Mouse (Mus musculus) kidney, postnatal 0 days (tissue): Measurements from ENCODE around the gene Slc39a5. TPM values are rescaled to one million over a fixed set of nuclear protein-coding genes. Genes with fewer than 3 reads are reported as not detected.
A peak's percentile ranks its signal among the peaks of the same experiment; 100 is the strongest.

Source experiments
- ATAC-seq: fragments of 200-750 bp; cut with Nextera tagmentation; replicated peaks from 2 replicates; pipeline ENCODE4 v1.8.0; 2017; ENCODE audit warnings: low read depth, moderate number of reproducible peaks, moderate TSS enrichment, moderate library complexity; ENCODE audit not compliant: low FRiP score
- DNase-seq: peaks from one replicate; pipeline ENCODE4 v3.0.0-alpha.2; 2016; ENCODE audit warnings: low spot score
- H3K27ac ChIP-seq: fragments of 300-500 bp; sonication (generic); 2 replicates; pipeline ENCODE4 v1.5.1; 2014; ENCODE audit warnings: mild to moderate bottlenecking
- H3K27me3 ChIP-seq: fragments of 300-500 bp; sonication (generic); 2 replicates; pipeline ENCODE4 v1.6.1; 2014; ENCODE audit warnings: low read length, mixed read lengths; ENCODE audit not compliant: insufficient read depth
- H3K36me3 ChIP-seq: fragments of 300-500 bp; sonication (generic); 2 replicates; pipeline ENCODE4 v1.6.1; 2014; ENCODE audit warnings: low read length, mixed read lengths; ENCODE audit not compliant: insufficient read depth
- H3K4me1 ChIP-seq: fragments of 300-500 bp; sonication (generic); replicated peaks from 2 replicates; pipeline ENCODE4 v1.6.1; 2014; ENCODE audit warnings: antibody characterized with exemption, low read length, mixed read lengths; ENCODE audit not compliant: insufficient read depth
- H3K4me2 ChIP-seq: fragments of 300-500 bp; sonication (generic); 2 replicates; pipeline ENCODE4 v1.6.1; 2014; ENCODE audit warnings: mild to moderate bottlenecking, low read length, moderate library complexity, mixed read lengths
- H3K4me3 ChIP-seq: fragments of 300-500 bp; sonication (generic); replicated peaks from 2 replicates; pipeline ENCODE4 v1.5.1; 2014; ENCODE audit warnings: low read depth, low read length
- H3K9ac ChIP-seq: fragments of 300-500 bp; sonication (generic); 2 replicates; pipeline ENCODE4 v1.6.1; 2014; ENCODE audit warnings: low read depth, low read length
- H3K9me3 ChIP-seq: fragments of 300-500 bp; sonication (generic); replicated peaks from 2 replicates; pipeline ENCODE4 v1.6.1; 2016; ENCODE audit warnings: low read length, inconsistent platforms, mixed read lengths
- CTCF ChIP-seq: IDR thresholded peaks from 2 replicates; pipeline ENCODE4 v1.5.1; 2016; ENCODE audit warnings: antibody characterized with exemption, low read depth, mild to moderate bottlenecking, moderate library complexity
- WGBS: fragments of 180-500 bp; shearing (Covaris S2); extraction: QIAGEN DNeasy Blood & Tissue Kit; methylation state at CpG from one replicate; pipeline ENCODE4 v1.1.7; 2014; 5-methylcytosine and 5-hydroxymethylcytosine counted together
- polyA plus RNA-seq: library from polyadenylated mRNA; unstranded; fragments of >200 nt; fragmentation: Nextera tagmentation; extraction: Ambion mirVana; gene quantifications from 2 replicates; pipeline ENCODE4 v1.2.1, GENCODE M21; 2015

Gene Slc39a5
- polyA plus RNA-seq, 1 experiment from 2014 or later: 56.0 TPM

- no peaks in the 10 kb centered on the region for H3K9me3 ChIP-seq
- peaks cover 23% of the 10 kb centered on the region for H3K36me3 ChIP-seq
- no peak overlapping the region for H3K27ac ChIP-seq
- H3K4me1 ChIP-seq: no peaks in the 10 kb centered on the region
- WGBS: 85% methylated on average over 4 of the region's 4 CpGs
- DNase-seq (no peak), ATAC-seq (no peak)
- no peak overlapping the region for H3K4me3 ChIP-seq
- H3K27me3 ChIP-seq: no peaks in the 10 kb centered on the region
- no peak overlapping the region for H3K4me2 ChIP-seq
- TF ChIP-seq CTCF: no peak
- H3K9ac ChIP-seq: no peak overlapping the region
Observed at GRCm38 (mm10) chr10:128429454-128429853, 28.4 kb upstream of the Slc39a5 start.

- no peak overlapping the region for H3K4me2 ChIP-seq
- TF ChIP-seq CTCF: no peak
- no peak overlapping the region for H3K4me3 ChIP-seq
- no peaks in the 10 kb centered on the region for H3K27me3 ChIP-seq
- H3K27ac ChIP-seq: no peak overlapping the region
- ATAC-seq (no peak), DNase-seq (no peak)
- 82% methylated on average over 5 of the region's 5 CpGs for WGBS
- peaks cover 23% of the 10 kb centered on the region for H3K36me3 ChIP-seq
- H3K9me3 ChIP-seq: no peaks in the 10 kb centered on the region
- no peaks in the 10 kb centered on the region for H3K4me1 ChIP-seq
- H3K9ac ChIP-seq: no peak overlapping the region
Observed at GRCm38 (mm10) chr10:128429052-128429451, 28.0 kb upstream of the Slc39a5 start.

- H3K27ac ChIP-seq: peak overlapping the region; percentile 70
- H3K36me3 ChIP-seq: peaks cover 35% of the 10 kb centered on the region
- H3K4me1 ChIP-seq: no peaks in the 10 kb centered on the region
- no peak overlapping the region for H3K9ac ChIP-seq
- no peaks in the 10 kb centered on the region for H3K27me3 ChIP-seq
- no peak overlapping the region for H3K4me2 ChIP-seq
- no peaks in the 10 kb centered on the region for H3K9me3 ChIP-seq
- no peak overlapping the region for H3K4me3 ChIP-seq
- DNase-seq: no peak
- TF ChIP-seq CTCF: no peak
- WGBS: 56% methylated on average over 3 of the region's 3 CpGs
- ATAC-seq: no peak
Observed at GRCm38 (mm10) chr10:128425260-128425659, 24.2 kb upstream of the Slc39a5 start.

GRCm38 (mm10) chr10:128424604-128425003 is 23.6 kb upstream of the Slc39a5 start:
- Histone ChIP-seq H3K27me3 (no peaks in the 10 kb centered on the region), H3K36me3 (peaks cover 30% of the 10 kb centered on the region), H3K4me2 (no peak overlapping the region), H3K27ac (peak overlapping the region; percentile 70), H3K4me1 (no peaks in the 10 kb centered on the region), H3K4me3 (no peak overlapping the region), H3K9ac (no peak overlapping the region), H3K9me3 (no peaks in the 10 kb centered on the region)
- DNase-seq (peak; percentile 91), ATAC-seq (peak; percentile 79)
- WGBS: 8% methylated on average over 7 of the region's 7 CpGs
- no peak for TF ChIP-seq CTCF

GRCm38 (mm10) chr10:128422426-128422825 is 21.4 kb upstream of the Slc39a5 start:
- H3K27ac ChIP-seq: no peak overlapping the region
- H3K27me3 ChIP-seq: no peaks in the 10 kb centered on the region
- H3K4me3 ChIP-seq: no peak overlapping the region
- H3K36me3 ChIP-seq: peaks cover 25% of the 10 kb centered on the region
- no peak for TF ChIP-seq CTCF
- no peak overlapping the region for H3K4me2 ChIP-seq
- DNase-seq: no peak
- no peaks in the 10 kb centered on the region for H3K9me3 ChIP-seq
- H3K4me1 ChIP-seq: no peaks in the 10 kb centered on the region
- 62% methylated on average over 5 of the region's 5 CpGs for WGBS
- no peak overlapping the region for H3K9ac ChIP-seq
- ATAC-seq: no peak

GRCm38 (mm10) chr10:128414848-128415247 is 13.8 kb upstream of the Slc39a5 start:
- no peak for TF ChIP-seq CTCF
- ATAC-seq (no peak), DNase-seq (no peak)
- peaks cover 28% of the 10 kb centered on the region; the same call in 1 of the 2 replicates for H3K36me3 ChIP-seq
- H3K27ac ChIP-seq: no peak overlapping the region
- H3K9me3 ChIP-seq: no peaks in the 10 kb centered on the region
- H3K9ac ChIP-seq: no peak overlapping the region
- H3K4me3 ChIP-seq: no peak overlapping the region
- H3K4me2 ChIP-seq: no peak overlapping the region
- H3K4me1 ChIP-seq: peaks cover 11% of the 10 kb centered on the region
- 89% methylated on average over 5 of the region's 5 CpGs for WGBS
- no peaks in the 10 kb centered on the region for H3K27me3 ChIP-seq

GRCm38 (mm10) chr10:128413076-128413475 is 12.0 kb upstream of the Slc39a5 start:
- Histone ChIP-seq H3K4me2 (peak overlapping the region; percentile 86; the same call in 1 of the 2 replicates), H3K4me3 (no peak overlapping the region), H3K36me3 (peaks cover 20% of the 10 kb centered on the region; the same call in 1 of the 2 replicates), H3K9ac (no peak overlapping the region), H3K4me1 (peaks cover 15% of the 10 kb centered on the region), H3K27ac (no peak overlapping the region), H3K27me3 (no peaks in the 10 kb centered on the region), H3K9me3 (no peaks in the 10 kb centered on the region)
- no peak for TF ChIP-seq CTCF
- ATAC-seq (no peak), DNase-seq (no peak)
- WGBS: 35% methylated on average over 1 of the region's 1 CpGs
